Mouse (Mus musculus) liver, embryonic 14.5 days (tissue): ENCODE measurements around the gene Vwa3b. TPM values are rescaled to one million over a fixed set of nuclear protein-coding genes. Genes with fewer than 3 reads are reported as not detected.
"Not testable (repeated sequence)": the region's sequence is repeated elsewhere in the genome, so short reads cannot be mapped to it uniquely, and the experiment has no call there.

Experiments used
- ATAC-seq: fragments of 200-750 bp; cut with Nextera tagmentation; 2 replicates; pipeline ENCODE4 v1.8.0; 2017; ENCODE audit warnings: moderate number of reproducible peaks, mild to moderate bottlenecking, moderate library complexity; ENCODE audit not compliant: insufficient read depth
- DNase-seq, 3 experiments: peaks; one replicate each; pipeline ENCODE4 v3.0.0-alpha.2; 2012 to 2013; ENCODE audit warnings: low read depth in 3 of 3, low spot score in 3 of 3
- H3K27ac ChIP-seq: fragments of 300-500 bp; sonication (generic); 2 replicates; pipeline ENCODE4 v1.5.1; 2014; ENCODE audit warnings: moderate library complexity, mild to moderate bottlenecking, control low read depth, inconsistent platforms
- H3K27me3 ChIP-seq: fragments of 300-500 bp; sonication (generic); 2 replicates; pipeline ENCODE4 v1.6.1; 2014; ENCODE audit warnings: mild to moderate bottlenecking, low read length, moderate library complexity; ENCODE audit not compliant: control insufficient read depth, insufficient read depth
- H3K36me3 ChIP-seq: fragments of 300-500 bp; sonication (generic); replicated peaks from 2 replicates; pipeline ENCODE4 v1.6.1; 2014; ENCODE audit warnings: low read depth; ENCODE audit not compliant: control insufficient read depth, insufficient read depth
- H3K4me1 ChIP-seq, 2 experiments: fragments of 200-500 bp in 1 of 2; fragments of 300-500 bp in 1 of 2; sonication (generic) in 1 of 2; replicated peaks; 2 replicates each; pipeline ENCODE4 v1.6.1; 2012 to 2014; ENCODE audit warnings: antibody characterized with exemption in 1 of 2, inconsistent platforms in 1 of 2, low read length in 1 of 2; ENCODE audit not compliant: control insufficient read depth in 2 of 2, insufficient read depth in 2 of 2
- H3K4me2 ChIP-seq: fragments of 300-500 bp; sonication (generic); 2 replicates; pipeline ENCODE4 v1.6.1; 2014; ENCODE audit warnings: low read depth, mild to moderate bottlenecking, control low read depth, moderate library complexity
- H3K4me3 ChIP-seq, 2 experiments: fragments of 200-500 bp in 1 of 2; fragments of 300-500 bp in 1 of 2; sonication (generic) in 1 of 2; 2 replicates each; pipeline ENCODE4 v1.5.1; 2012 to 2014; ENCODE audit warnings: low read depth in 2 of 2, low read length in 2 of 2, mild to moderate bottlenecking in 2 of 2, control low read depth in 1 of 2, inconsistent platforms in 1 of 2, moderate library complexity in 1 of 2; ENCODE audit not compliant: insufficient read depth in 1 of 2
- H3K9ac ChIP-seq: fragments of 300-500 bp; sonication (generic); replicated peaks from 2 replicates; pipeline ENCODE4 v1.6.1; 2014; ENCODE audit warnings: mild to moderate bottlenecking, control low read depth, moderate library complexity
- H3K9me3 ChIP-seq: fragments of 300-500 bp; sonication (generic); 2 replicates; pipeline ENCODE4 v1.6.1; 2016; ENCODE audit warnings: low read length, mixed read lengths; ENCODE audit not compliant: control insufficient read depth
- CTCF ChIP-seq: IDR thresholded peaks from 2 replicates; pipeline ENCODE4 v1.5.1; 2016; ENCODE audit warnings: antibody characterized with exemption, low read depth, control low read depth
- EP300 ChIP-seq: IDR thresholded peaks from 2 replicates; pipeline ENCODE4 v1.6.1; 2016; ENCODE audit warnings: antibody characterized with exemption, low read depth
- WGBS: fragments of 180-500 bp; shearing (Covaris S2); extraction: QIAGEN DNeasy Blood & Tissue Kit; methylation state at CpG from one replicate; pipeline ENCODE4 v1.1.7; 2014; ENCODE audit not compliant: insufficient replicate concordance; 5-methylcytosine and 5-hydroxymethylcytosine counted together
- polyA plus RNA-seq, 2 experiments: library from polyadenylated mRNA; depleted of rRNA in 1 of 2; stranded (reverse) in 1 of 2; unstranded in 1 of 2; fragments of >200 nt; fragmentation: Nextera tagmentation in 1 of 2; extraction: Ambion mirVana in 1 of 2; gene quantifications; 2 replicates each; pipeline versions ENCODE4 v1.2.1 to v1.2.3; 2012 to 2014

The Vwa3b gene
- polyA plus RNA-seq, 2 experiments: not detected

GRCm38 (mm10) chr1:37002316-37003008 is 23.9 kb upstream of the Vwa3b start:
- no peak for DNase-seq
- no peak for ATAC-seq
- Histone ChIP-seq H3K27ac (no peak overlapping the region), H3K4me2 (no peak overlapping the region), H3K9me3 (no peaks in the 10 kb centered on the region), H3K4me1 (0 out of 4 replicates have a peak, but pooled peaks cover 0 to 2% of the 10 kb centered on the region in 2 experiments), H3K9ac (no peak overlapping the region), H3K4me3 (no peak overlapping the region), H3K36me3 (no peaks in the 10 kb centered on the region), H3K27me3 (no peaks in the 10 kb centered on the region)
- 39% methylated on average over 3 of the region's 3 CpGs for whole genome bisulfite sequencing
- TF ChIP-seq CTCF (no peak), EP300 (no peak)

GRCm38 (mm10) chr1:37004533-37004932 is 21.9 kb upstream of the Vwa3b start:
- Histone ChIP-seq H3K9ac (no peak overlapping the region), H3K4me3 (no peak overlapping the region), H3K9me3 (no peaks in the 10 kb centered on the region), H3K27me3 (no peaks in the 10 kb centered on the region), H3K4me1 (0 out of 4 replicates have a peak, but pooled peaks cover 0 to 2% of the 10 kb centered on the region in 2 experiments), H3K36me3 (no peaks in the 10 kb centered on the region), H3K4me2 (no peak overlapping the region), H3K27ac (no peak overlapping the region)
- ATAC-seq (no peak), DNase-seq (no peak)
- TF ChIP-seq CTCF (no peak), EP300 (no peak)
- 74% methylated on average over 8 of the region's 8 CpGs for WGBS

GRCm38 (mm10) chr1:37005036-37005435 is 21.4 kb upstream of the Vwa3b start:
- Histone ChIP-seq H3K27me3 (no peaks in the 10 kb centered on the region), H3K9ac (no peak overlapping the region), H3K27ac (no peak overlapping the region), H3K4me3 (no peak overlapping the region), H3K36me3 (no peaks in the 10 kb centered on the region), H3K4me1 (0 out of 4 replicates have a peak, but pooled peaks cover 0 to 2% of the 10 kb centered on the region in 2 experiments), H3K9me3 (no peaks in the 10 kb centered on the region), H3K4me2 (no peak overlapping the region)
- ATAC-seq: no peak
- no peak for DNase-seq
- 51% methylated on average over 5 of the region's 5 CpGs for WGBS
- TF ChIP-seq CTCF (no peak), EP300 (no peak)

GRCm38 (mm10) chr1:37006529-37006928 is 19.9 kb upstream of the Vwa3b start:
- DNase-seq, H3K27me3 ChIP-seq, ATAC-seq, H3K27ac ChIP-seq, H3K9me3 ChIP-seq, H3K4me3 ChIP-seq, H3K4me2 ChIP-seq, H3K36me3 ChIP-seq, H3K4me1 ChIP-seq, H3K9ac ChIP-seq: not testable (repeated sequence)
- 73% methylated on average over 11 of the region's 11 CpGs for WGBS

GRCm38 (mm10) chr1:37009880-37010279 is 16.5 kb upstream of the Vwa3b start:
- WGBS: 62% methylated on average over 10 of the region's 10 CpGs
- no peak for ATAC-seq
- Histone ChIP-seq H3K4me2 (no peak overlapping the region), H3K9me3 (no peaks in the 10 kb centered on the region), H3K4me3 (no peak overlapping the region), H3K27me3 (no peaks in the 10 kb centered on the region), H3K27ac (no peak overlapping the region), H3K9ac (no peak overlapping the region), H3K36me3 (no peaks in the 10 kb centered on the region), H3K4me1 (no peaks in the 10 kb centered on the region)
- no peak for DNase-seq
- TF ChIP-seq CTCF: no peak
- TF ChIP-seq EP300: no peak
